Mouse (Mus musculus) frontal cortex, postnatal 14 days (tissue): ENCODE data around the gene AC161166.1.
"Not testable (repeated sequence)": the region's sequence is repeated elsewhere in the genome, so short reads cannot be mapped to it uniquely, and the experiment has no call there.

Experiments
- DNase-seq, 2 experiments: peaks; one replicate each; pipeline ENCODE4 v3.0.0; 2022; ENCODE audit warnings: low spot score in 2 of 2

Gene AC161166.1

DNA sequence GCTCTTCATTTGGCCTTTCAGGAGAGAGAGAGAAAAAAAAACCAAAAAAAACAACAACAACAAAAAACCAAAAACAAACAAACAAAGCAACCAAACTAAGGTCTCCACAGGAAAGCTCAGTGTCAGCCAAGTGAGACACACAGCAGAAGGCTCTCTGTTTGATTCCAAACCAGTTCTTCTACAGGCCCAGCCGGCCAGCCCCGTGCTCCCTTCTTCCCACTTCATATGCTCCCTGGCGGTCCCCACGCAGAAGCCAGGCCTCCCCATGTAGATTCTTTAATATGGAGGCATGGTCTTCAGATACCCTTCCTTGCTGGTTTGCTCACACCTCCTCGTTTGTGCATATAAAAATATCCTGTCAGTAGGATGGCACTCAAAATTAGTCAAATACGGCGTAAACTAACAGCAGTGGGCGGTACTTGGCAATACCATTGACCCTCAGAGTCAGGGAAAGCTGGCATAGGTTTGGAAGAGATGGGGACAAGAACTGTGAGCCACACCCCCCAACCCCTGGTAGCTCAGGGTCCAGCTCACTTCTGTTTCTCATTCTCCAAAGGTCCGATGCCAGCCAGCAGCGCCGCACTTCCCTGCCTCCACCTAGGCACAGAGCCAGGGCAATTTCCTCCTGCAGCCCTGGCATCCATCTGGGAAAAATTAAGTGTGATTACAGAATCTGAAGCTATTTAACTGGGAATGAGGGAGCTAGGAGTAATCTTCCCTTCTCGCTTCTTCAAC lies 13.6 kb upstream of the AC161166.1 start:
- no peak for DNase-seq

DNA sequence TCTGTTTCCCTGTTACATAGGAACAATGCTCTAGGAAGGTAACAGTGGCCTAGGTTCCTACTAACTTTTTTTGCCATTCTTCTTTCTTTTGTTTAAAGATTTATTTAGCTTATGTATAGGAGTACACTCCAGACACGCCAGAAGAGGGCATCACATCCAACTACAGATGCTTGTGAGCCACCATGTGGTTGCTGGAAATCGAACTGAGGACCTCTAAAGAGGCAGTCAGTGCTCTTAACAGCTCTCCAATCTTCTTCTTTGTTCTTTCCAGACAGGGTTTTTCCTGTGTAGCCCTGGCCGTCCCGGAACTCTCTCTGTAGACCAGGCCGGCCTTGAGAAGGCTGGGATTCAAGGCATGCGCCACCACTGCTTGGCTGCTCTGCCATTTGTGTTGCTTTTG lies 12.7 kb upstream of the AC161166.1 start:
- no peak for DNase-seq

DNA sequence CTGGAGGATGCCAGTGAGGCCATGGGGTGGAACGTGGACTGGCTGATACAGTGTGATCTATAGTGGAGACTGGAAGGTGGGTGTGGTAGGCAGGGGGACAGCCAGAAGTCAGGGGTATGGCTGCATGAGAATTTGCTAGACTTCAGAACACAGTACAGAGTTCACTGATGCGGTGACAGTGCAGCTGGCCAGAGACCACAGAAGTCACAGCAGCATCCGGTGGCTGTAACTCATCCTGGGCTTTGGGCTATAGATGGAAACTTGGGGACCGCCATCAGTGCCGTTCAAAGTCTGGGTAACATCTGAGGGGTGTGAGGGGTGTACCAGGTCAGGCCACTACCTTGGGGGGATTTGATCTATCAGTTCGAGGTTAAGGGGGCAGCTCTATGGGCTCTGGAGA lies 11.5 kb upstream of the AC161166.1 start:
- no peak for DNase-seq

DNA sequence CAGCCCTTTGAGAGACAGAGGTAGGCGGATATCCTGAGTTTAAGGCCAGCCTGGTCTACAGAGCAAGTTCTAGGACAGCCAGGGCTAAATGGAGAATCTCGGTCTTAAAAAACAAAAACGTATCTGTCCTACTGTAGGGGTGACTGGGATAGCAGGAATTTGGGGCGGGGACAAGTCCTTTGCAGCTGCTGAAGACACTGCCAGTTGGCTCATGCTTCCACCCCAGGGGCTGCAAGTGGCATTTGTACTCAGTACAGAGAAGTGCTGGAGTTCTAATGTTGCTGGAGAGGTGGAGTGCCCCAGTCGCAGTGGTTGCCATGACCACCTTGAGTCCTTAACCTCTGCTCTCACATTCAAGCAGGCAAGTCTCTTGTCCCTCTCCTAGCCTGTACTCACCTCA lies 10.6 kb upstream of the AC161166.1 start:
- DNase-seq: no peak

DNA sequence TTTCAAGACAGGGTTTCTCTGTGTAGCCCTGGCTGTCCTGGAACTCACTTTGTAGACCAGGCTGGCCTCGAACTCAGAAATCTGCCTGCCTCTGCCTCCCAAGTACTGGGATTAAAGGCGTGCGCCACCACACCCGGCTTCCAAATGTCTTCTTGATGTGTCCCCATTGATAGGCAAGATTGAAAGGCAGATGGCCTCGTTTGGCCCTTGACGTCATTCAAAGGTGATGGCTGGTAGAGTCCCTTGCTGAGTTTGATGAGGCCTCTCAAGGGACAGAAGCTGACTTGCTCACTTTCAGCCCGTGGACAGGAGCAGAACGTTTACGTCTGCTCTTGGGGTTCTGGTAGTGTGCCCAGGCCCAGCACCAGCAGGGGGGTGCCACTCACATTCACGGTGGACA lies 7.8 kb upstream of the AC161166.1 start:
- DNase-seq: not testable (repeated sequence)

DNA sequence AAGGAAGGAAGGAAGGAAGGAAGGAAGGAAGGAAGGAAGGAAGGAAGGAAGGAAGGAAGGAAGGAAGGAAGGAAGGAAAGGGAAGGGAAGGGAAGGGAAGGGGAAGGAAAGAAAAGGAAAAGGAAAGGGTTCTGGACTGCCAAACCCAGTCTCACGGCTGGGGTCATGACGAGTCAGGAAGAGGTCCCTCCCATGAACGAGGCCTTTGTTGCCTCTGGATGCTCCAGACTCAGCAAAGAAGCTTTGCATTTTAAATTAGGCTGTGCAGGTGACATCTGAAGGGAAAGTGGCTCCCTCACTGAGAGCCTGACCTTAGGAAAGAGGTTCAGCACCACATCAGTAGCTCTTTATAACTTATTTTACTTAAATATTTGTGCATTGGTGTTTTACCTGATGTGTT lies 6.9 kb upstream of the AC161166.1 start:
- no peak for DNase-seq

DNA sequence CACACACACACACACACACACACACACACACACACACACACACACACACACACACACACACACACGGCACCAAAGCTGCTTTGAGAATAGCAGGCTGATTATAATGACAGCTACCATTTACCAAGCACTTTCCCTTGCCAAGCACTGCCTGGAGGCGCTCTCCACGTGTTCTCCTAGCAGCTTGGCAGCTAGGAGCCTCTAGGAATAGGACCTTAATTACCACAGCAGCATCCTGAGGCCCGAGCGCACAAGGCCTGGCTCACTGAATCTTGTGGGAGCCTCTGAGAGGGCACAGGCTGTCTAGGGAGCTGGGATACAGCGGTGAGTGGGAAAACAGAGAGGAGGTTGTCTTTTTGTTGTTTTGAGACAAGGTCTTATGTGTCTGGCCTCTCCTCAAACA lies 5.4 kb upstream of the AC161166.1 start:
- DNase-seq: no peak

DNA sequence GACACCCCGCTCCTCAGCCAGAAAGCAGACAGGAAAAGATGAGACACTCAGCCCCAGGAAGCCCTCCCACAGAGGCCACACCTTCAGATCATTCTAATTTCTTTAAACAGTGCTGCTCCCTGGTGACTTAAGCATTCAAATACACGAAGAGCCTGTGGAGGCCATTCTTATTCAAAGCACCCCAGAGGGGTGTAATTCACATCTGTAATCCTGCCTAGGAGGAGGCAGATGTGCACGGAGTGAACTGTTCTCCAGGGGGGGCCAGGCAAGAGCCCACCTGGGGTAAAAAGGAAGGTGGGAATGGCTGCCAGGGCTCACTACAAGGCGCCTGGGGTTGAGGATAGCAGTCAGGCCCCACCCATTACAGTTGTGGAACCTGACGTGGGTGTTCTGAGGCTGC lies 4.8 kb upstream of the AC161166.1 start:
- DNase-seq: no peak

DNA sequence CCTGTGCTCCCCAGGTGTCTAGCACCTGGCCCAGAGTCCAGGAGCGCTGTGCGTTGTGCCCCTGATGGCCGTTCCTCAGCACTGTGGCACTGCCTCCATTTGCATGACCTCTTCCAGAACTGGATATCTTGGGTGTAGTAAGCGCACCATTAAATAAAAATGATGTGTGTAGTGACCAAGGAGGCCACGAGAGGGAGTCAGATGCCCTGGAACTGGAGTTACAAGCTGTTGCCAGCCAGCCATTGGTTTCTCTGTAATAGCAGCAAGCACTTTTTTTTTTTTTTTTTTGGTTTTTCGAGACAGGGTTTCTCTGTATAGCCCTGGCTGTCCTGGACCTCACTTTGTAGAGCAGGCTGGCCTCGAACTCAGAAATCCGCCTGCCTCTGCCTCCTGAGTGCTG lies 4.1 kb upstream of the AC161166.1 start:
- not testable (repeated sequence) for DNase-seq

DNA sequence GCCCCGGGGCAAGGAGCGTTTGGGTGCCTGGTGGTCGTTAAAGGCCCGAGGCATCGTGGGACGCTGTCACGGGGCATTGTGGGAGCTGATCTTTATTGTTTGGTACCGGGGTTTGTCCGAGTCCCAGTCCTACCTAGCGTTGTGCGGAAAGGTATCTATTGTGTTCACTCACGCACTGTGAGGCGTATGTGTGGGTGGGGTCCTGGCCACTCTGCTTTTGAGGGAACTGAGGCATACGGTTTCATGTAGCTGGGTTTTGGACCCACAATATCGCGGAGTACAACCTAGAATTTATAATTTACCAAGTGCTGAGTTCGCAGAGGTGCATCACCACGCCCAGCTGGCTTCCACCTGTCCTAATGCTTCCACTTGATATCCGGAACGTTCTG lies 4.5 kb downstream of the AC161166.1 start:
- DNase-seq: no peak

DNA sequence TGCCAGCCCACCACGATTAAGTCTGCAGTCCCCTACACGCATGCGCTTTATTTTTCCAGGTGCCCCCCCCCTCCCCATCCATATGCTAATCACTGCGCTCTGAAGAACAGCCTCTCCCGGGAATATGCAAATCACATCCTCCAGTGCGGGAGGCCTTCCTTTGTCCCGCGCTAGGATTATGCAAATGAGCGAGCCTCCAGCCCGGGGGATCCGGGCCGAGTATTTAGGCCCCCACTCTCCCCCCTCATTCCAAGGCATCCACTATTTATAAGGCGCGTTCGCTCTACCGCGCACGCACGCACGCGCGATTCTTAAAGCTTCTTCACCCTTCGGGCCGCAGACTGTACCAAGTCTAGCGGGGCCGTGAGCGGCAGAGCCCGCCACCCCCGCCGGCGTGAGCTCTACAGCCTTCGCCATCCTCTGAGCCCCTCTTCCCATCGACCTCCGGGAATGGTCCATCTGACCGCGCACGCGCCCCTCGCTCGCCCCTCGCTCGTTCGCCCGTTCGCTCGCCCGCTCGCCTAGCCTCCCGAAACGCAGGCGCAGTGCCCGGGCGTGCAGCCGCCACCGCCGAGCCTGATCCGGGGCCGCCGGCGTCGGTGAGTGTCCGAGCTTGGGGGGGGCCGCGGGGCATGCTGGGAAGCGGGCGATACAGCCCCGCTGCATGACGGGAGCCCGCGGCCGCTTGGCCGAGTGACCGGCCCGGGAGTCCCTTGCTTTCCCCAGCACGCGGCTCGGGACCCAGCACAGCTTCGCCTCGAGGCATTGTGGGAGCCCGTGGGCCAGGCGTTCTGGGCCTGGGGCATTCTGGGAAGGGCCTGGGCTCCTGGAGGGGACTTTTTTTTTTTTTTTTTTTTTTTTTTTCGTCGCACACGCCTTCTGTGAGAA lies 5.2 kb downstream of the AC161166.1 start, which contains the start of gene Zfp428:
Gene Zfp428, plus strand, starts transcription at position 169 of the 888 bp plus-strand sequence.
- peak; percentile 80 to 83 for DNase-seq

DNA sequence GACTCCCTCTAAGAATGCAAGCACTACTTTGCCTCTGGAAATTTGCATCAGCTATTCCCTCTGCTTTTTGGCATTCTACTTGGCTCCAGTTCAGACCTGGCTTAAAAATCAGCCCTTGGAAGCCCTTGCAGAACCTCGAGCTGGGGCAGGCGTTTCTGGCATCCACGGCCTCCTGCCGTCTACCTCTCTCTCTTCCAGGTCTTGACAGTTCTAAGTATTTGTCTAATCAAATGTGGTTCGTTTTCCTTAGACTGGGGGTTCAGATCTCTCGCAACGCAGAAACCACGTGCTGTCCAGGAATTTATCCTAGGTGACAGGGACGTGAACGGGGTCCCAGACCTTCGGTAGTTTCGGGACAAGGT lies 5.8 kb downstream of the AC161166.1 start:
- no peak for DNase-seq

DNA sequence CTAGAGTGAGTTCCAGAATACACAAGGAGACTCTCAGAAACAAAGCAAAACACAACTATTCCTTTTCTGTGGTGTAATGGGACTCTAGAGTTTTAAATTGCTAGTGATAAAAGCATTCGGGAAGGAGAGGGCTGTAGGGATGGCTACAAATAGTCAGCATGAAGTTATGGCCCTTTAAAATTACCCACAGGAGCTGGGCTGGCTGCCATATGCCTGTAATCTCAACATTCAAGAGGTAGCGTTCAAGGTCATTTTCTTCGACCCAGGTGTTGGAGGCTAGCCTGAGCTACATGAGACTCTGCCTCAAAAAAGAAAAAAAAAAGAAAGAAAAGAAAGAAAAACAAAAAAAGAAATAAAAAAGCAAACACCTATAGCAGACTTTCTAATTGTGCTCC lies 6.2 kb downstream of the AC161166.1 start:
- DNase-seq: no peak

DNA sequence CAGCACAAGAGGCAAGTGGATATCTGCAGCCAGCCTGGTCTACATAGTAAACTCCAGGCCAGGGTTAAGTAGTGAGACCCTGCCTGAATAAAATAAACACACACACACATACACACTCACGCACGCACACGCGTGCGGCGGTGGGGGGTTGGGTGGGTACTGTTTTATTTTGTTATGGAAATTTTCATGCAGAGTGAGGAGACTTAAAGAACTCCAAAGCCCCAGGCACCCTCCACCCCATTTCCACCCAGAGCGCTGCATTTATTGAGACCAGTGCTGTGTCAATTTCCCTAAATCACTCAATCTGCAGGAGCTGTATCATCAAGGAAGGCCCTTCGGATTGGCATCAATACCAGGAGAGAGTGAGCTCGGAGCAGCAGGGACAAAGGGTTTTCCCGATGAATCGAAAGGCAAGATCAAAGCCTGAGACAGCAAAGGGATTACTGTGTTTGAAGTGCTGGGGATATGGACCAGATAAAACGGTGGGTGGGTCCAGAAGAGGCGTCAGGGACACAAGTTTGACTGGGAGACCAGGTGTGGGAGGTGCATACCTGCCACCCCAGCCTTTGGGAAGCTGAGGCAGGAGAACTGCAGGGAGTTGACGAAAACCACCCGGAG lies 6.7 kb downstream of the AC161166.1 start:
- DNase-seq: no peak

DNA sequence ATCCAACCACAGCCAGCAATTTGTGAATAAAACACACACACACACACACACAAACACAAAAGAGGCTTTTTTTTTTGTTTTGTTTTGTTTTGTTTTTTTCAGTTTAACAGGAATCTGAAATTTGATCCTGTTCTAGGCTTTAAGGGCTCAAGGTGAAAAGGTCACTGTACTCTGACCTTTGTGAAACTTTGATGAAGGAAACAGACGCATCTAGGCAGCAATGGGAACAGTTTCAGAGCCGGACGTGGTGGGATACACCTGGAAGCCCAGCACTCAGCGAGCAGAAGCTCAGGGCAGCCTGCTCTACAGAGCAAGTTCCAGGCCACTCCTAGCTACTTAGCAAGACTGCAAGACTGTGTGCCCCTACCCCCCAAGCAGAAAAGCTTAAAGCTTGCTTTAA lies 7.4 kb downstream of the AC161166.1 start:
- DNase-seq: no peak

DNA sequence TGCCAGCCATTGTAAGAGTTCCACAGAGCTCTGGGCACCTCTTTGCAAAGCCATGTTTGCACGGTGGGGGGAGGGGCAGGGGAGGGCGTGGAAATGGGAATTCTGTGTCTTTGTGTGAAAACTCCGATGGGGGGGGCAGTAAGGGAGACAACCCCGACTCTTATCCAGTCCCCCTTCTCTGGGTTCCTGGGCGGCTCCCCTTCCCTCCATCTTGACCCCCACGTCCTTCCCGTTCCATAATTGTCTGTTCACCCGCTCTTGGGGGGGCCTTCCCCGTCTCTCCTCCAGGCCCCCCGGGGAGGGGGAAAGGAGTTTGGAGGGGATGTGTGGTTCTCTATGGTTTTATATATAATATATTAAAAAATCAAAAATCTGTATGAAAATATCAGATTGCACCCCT lies 8.3 kb downstream of the AC161166.1 start:
- DNase-seq: no peak

DNA sequence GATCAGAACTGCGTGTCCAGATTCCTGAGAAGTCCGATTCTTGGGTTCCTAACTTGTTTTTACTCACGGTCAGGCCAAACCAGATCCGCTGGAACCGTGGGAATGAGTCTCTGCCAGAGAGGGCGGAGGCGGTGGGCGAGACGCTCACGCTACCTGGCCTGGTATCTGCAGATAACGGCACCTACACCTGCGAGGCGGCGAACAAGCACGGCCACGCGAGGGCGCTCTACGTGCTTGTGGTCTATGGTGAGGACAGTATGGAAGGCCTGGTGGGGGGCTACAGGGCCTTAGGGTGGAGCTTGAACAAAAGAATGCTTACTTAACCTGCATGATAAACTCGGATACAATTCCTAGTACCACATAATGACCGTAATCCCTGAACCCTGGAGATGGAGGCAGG lies 10.8 kb downstream of the AC161166.1 start:
- no peak for DNase-seq

DNA sequence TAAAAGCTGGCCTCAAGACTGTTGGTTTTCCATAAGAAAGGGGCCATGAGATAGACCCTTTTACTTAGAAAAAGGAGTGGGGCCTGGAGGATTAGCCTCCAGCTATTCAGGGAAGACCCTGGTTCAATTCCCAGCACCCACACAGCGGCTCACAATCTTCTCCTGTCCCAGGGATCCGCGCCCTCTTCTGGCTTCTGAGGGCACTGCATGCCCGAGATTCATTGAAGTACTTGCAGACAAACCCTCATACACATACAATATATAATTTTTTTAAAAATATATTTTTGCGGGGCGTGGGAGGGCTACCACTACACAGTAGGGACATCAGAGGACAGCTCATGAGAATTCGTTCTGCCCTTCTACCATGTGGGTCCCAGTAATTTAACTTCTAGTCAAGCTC lies 11.3 kb downstream of the AC161166.1 start:
- DNase-seq: no peak

DNA sequence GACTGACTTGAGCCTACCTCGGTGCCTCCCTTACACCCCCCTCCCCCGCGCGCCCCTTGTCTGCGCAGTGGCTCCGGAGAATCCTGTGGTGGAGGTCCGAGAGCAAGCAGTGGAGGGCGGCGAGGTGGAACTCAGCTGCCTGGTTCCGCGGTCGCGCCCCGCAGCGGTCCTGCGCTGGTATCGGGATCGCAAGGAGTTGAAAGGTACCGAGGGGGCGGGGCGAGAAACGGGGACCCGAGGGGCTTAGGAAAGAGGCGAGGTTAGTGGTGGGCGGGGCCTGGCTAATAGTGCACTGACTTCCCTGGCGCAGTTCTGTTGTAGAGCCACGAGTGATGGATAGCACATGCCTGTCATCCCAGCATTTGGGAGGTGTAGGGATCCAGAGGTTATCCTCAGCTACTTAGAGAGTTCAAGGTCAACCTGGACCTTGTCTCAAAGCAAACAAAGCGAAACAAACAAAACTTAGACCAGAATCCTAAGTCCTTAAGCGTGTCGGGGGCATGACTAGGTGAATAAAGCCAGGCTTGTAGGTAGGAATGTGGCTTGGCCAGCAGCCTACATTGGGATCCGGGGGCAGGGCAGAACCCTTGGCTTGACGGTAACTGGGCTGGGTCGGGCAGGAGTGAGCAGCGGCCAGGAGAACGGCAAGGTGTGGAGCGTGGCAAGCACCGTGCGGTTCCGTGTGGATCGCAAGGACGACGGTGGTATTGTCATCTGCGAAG lies 12.2 kb downstream of the AC161166.1 start:
- no peak for DNase-seq

DNA sequence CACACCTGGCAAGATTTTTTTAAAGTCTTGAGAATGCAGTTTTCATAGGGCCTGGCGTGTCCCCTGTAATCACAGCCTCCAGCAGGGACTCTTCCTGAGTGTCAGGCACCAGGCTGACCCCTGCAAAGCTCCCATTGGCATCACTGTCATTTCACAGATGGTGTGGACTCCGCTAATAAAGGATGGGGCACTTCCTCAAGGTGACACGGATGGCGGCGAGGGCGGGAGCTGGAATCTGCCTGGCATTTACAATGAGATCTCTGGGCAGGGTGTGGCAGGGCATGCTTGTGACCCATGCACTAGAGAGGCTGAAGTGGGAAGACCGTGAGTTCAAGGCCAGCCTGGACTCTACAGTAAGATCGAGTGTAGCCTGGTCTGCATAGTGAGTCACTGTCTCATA lies 24.0 kb downstream of the AC161166.1 start:
- no peak for DNase-seq

DNA sequence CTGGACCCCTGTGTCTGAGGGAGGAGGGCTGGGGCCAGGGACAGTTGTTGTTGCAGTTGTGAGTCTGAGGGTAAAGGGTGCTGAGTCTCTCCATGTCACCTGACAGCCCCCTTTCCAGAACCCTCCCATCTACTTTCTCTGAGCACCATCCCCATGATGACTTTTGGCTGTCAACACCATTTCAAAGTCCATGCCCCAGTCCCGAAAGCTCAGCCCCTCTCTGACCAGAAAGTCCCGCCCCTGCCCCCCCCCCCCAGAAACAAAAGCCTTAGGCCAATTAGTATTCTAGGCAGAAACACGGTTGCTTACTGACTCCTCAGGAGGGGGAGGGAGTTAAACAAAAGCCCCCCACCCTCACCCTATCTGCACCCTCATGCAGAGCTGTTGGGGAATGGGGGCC lies 24.9 kb downstream of the AC161166.1 start:
- DNase-seq: no peak

DNA sequence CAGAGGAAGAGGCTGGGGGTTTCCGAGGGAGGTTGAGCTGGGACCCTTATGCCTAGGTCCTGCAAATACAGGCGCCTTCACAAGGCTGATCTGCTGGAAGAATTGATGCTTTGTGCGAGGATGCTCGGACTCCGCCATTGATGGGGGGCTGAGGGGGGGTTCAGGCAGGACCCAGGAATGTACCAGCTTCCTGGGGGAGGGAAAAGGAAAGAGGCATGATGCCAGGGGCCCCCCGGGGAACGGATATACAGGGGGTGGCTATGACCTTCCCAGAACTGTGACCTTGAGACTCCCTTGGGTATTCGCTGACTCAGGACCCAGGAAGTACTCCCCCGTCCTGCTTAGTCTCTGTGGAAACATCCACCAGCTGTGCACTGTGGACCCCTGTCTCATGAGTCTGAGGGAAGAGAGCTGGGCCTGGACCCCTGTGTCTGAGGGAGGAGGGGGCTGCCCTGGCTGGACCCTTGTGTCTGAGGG lies 25.6 kb downstream of the AC161166.1 start:
- DNase-seq: no peak
